Mouse (Mus musculus) stomach, postnatal 0 days (tissue): ENCODE data around the gene Slamf1.
A peak's percentile ranks its signal among the peaks of the same experiment; 100 is the strongest.

Source experiments
- CTCF ChIP-seq: IDR thresholded peaks from 2 replicates; pipeline ENCODE4 v1.5.1; 2016; ENCODE audit warnings: antibody characterized with exemption, low read depth, mild to moderate bottlenecking, moderate library complexity
- EP300 ChIP-seq: optimal IDR thresholded peaks from 2 replicates; pipeline ENCODE3; 2016; ENCODE audit warnings: antibody characterized with exemption

- TF ChIP-seq CTCF: peak; percentile 72
- no peak for TF ChIP-seq EP300
Observed at GRCm38 (mm10) chr1:171826164-171826563, 59.2 kb downstream of the Slamf1 start.
